Mouse (Mus musculus) lung, postnatal 25 days (tissue): ENCODE data around the gene Cnnm3.

Experiments used
- DNase-seq: peaks from one replicate; pipeline ENCODE4 v3.0.0; 2022; ENCODE audit warnings: low spot score

Cnnm3 gene

GRCm38 (mm10) chr1:36501261-36501660, 10.4 kb upstream of the Cnnm3 start:
- DNase-seq, result peak; percentile 71

GRCm38 (mm10) chr1:36508238-36508637, 3.4 kb upstream of the Cnnm3 start:
- peak; percentile 13 for DNase-seq

DNA sequence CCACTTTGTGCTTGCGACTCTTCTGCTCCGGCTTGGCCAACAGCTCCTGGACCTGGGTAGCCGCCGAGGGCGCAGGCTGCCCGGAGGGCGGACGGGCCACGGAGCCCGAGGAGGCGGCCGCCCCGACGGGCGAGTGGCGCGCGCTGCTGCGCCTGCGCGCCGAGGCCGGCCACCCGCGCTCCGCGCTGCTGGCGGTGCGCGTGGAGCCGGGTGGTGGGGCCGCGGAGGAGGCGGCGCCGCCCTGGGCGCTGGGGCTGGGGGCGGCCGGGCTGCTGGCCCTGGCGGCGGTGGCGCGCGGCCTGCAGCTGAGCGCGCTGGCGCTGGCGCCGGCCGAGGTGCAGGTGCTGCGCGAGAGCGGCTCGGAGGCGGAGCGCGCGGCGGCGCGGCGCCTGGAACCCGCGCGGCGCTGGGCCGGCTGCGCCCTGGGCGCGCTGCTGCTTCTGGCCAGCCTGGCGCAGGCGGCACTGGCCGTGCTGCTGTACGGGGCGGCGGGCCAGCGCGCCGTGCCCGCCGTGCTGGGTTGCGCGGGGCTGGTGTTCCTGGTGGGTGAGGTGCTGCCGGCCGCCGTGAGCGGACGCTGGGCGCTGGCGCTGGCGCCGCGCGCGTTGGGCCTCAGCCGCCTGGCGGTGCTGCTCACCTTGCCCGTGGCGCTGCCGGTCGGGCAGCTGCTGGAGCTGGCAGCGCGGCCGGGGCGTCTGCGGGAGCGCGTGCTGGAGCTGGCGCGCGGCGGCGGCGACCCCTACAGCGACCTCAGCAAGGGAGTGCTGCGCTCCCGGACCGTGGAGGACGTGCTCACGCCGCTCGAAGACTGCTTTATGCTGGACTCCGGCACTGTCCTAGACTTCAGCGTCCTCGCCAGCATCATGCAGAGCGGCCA, 660 bp downstream of the Cnnm3 start:
- DNase-seq, result no peak

GRCm38 (mm10) chr1:36512966-36513280, 1.3 kb downstream of the Cnnm3 start:
- no peak for DNase-seq

DNA sequence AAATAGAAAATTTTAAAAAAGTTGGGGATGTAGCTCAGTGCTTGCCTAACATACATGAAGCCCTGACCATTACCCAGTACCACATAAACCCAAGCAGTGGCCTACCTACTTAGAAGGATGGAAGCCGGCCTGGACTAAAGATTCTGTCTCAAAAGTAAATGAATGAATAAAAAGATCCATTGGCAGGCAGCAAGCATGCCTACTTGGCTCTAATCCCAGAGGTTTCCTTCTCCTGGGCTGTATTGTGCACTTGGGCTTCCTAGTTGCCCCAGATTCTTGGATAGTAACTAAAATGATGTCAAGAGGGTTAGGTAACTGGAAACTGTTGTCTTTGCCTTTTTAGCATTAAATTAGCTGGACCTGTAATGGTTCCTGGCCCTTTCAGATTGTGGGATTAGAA, 1.6 kb downstream of the Cnnm3 start:
- DNase-seq, result no peak

DNA sequence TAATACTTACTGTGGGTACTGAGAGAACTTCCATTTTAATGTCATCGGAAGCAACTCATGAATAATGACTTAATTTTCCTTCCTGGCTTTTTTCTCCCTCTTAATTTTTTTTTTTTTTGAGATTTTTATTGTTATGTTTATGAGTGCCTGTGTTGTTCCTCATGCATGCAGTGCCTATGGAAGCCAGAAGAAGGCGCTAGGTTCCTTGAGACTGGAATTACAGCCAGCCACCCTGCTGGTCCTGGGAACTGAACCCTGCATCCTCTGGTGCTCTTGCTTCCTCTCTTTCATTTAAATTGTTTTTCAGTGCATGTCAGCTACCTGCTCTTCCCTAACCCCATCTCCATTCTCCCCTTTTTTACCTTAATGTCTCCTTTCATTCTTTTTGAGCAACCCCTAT, 2.1 kb downstream of the Cnnm3 start:
- DNase-seq, result peak; percentile 18

- DNase-seq, result no peak
Measured at GRCm38 (mm10) chr1:36518259-36518658, 6.6 kb downstream of the Cnnm3 start.

DNA sequence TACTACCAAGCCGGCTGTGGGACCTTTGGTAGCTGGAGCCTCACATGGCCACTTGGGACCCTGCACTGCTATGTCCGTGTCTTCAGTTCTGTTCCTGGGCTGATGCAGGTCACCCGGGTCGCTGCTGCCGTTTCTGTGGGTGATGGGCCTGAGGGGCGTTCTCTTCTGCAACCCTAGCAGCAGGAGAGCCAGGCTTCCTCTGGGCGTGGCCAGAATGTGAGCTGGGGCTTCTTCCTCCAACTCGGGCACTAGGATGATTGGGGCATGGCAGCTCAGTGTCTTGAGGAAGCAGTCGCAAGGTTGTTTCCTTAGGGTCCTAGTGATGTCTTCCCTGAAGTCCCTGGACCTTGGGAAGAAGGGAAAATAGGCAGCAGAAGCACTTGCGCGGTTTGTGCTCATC, 8.0 kb downstream of the Cnnm3 start:
- DNase-seq, result no peak

GRCm38 (mm10) chr1:36522210-36522609, 10.5 kb downstream of the Cnnm3 start:
- DNase-seq, result no peak

- no peak for DNase-seq
Measured at GRCm38 (mm10) chr1:36523332-36524013, 11.8 kb downstream of the Cnnm3 start.

DNA sequence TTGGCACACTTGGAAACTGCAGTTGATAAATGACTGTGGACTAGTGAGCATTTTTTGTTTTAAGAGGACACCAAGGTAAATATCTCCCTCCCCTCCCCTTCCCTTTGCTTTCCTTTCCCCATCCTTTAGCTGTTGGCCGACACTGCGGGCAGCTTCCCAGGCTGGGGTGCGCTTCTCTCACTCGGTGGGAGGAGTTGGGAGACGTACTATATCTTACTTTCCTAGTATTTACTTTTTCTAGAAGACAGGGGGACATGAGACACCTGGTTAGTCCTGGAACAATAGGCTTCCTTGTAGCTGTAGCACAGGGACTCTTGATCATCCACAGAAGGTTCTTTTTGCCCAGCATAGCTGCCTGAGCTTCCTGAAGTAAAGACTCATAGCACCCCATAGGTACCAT, 12.4 kb downstream of the Cnnm3 start:
- DNase-seq, result no peak

DNA sequence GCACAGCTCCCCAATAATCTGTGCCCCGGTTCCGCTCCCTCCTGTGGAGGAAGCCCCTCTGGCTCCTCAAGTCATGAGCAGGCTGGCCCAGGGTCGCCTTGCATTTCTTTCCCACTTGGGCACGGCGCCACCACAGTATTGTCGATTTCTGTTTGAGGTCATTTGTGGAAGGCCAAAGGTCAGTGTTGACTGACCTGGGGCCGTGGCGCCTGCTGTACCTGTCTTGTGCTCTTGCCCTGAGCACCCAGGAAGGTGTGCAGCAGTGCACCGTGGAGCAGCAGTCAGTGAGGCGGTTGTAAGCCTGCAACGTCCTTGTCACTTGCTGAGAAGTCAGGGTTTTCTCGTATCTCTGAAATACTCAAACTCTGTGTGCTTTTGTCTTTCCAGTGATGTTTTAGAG, 14.1 kb downstream of the Cnnm3 start:
- DNase-seq, result no peak

- DNase-seq, result no peak
Measured at GRCm38 (mm10) chr1:36526903-36527302, 15.2 kb downstream of the Cnnm3 start.

DNA sequence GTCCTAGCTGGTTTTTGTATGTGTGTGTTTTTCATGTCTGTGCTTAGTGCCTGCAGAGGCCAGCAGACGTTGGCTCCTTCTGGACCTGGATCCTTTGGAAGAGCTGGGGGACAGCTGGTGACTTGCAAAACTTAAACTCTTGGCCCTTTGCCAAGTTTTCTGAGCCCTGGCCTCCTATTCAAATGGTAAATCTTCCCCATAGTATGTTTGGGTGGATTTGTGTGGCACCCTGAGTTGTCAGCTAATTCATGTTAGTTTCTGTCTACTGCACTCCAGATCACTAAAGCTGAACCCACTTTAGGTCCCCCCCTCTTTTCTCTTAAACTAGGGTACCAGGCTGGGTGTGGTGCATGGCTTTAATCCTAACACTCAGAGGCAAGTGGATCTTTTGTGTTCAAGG, 16.7 kb downstream of the Cnnm3 start:
- DNase-seq, result no peak

DNA sequence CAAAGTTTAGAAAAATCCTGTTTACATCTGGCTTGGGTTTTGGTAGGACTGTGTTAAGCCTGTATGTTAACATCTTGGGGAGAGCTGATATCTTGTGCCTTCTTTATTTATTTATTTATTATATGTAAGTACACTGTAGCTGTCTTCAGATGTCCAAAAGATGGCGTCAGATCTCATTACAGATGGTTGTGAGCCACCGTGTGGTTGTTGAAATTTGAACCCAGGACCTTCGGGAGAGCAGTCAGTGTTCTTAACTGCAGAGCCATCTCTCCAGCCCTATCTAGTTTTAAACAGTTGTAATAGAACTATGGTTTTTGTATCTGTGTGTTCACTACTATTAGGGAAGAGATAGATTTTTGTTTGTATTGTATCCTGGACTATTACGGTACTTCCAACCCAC, 17.6 kb downstream of the Cnnm3 start:
- no peak for DNase-seq

GRCm38 (mm10) chr1:36529875-36530274, 18.2 kb downstream of the Cnnm3 start:
- DNase-seq, result no peak

DNA sequence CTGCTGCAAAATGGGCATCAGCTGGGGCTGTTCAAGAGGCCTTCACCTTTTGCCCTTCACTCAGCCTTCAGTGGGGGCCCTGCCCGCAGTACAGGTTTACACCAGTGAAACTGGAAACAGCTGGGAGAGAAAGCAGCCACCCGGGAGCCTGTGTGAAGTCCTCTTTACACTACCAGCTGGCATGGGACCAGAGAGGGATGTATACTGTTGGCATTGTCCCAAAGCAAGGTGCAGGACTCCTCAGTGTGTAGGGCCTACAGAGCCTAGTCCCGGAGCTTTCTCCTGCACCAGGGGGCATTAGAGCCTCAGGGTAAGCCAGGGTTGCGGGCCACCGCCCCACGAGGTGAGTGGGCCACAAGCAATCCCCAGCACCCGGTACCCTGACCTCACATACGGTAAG, 18.8 kb downstream of the Cnnm3 start:
- no peak for DNase-seq

GRCm38 (mm10) chr1:36530962-36531361, 19.3 kb downstream of the Cnnm3 start:
- no peak for DNase-seq

GRCm38 (mm10) chr1:36531461-36531860, 19.8 kb downstream of the Cnnm3 start:
- no peak for DNase-seq

GRCm38 (mm10) chr1:36533546-36533945, 21.9 kb downstream of the Cnnm3 start:
- DNase-seq, result no peak

DNA sequence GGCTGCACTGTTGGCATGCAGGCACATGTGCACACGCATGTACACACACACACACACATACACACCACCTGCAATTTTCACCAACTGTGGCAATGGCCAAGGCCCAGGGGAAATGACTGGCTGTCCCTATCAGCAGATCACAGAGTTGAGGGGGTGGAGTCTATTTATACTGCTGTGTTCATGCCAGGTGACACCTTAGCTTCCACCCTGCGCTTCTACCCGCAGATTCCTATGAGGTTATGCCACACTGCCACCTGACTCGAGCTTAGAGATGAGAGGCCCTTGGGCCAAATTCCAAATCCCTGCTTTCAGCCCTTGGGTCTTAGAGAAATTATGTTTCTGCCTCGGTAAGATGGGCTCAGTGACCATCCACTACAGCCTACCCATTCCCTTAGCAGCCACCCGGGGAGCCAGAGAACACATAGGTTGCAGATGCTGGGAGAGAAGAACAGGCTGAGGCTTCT, 23.0 kb downstream of the Cnnm3 start:
- DNase-seq, result no peak

GRCm38 (mm10) chr1:36535477-36536396, 24.1 kb downstream of the Cnnm3 start:
- no peak for DNase-seq

GRCm38 (mm10) chr1:36536397-36536728, 24.7 kb downstream of the Cnnm3 start:
- no peak for DNase-seq
